Mouse (Mus musculus) gastrocnemius, adult 8-10 months (tissue): ENCODE results near the gene Il6ra. TPM values are rescaled to one million over a fixed set of nuclear protein-coding genes. Genes with fewer than 3 reads are reported as not detected.
A peak's percentile ranks its signal among the peaks of the same experiment; 100 is the strongest.

ENCODE experiments used
- DNase-seq, 2 experiments: peaks; one replicate each; pipeline ENCODE4 v3.0.0; 2022; ENCODE audit warnings: low spot score in 2 of 2
- total RNA-seq, 4 experiments: library from RNA; stranded (reverse); gene quantifications; 2 replicates each; pipeline ENCODE4 v1.2.4; 2022

Gene Il6ra
- total RNA-seq, 4 experiments from 2014 or later: 1.6 to 11.5 (median 2.8) TPM

DNA sequence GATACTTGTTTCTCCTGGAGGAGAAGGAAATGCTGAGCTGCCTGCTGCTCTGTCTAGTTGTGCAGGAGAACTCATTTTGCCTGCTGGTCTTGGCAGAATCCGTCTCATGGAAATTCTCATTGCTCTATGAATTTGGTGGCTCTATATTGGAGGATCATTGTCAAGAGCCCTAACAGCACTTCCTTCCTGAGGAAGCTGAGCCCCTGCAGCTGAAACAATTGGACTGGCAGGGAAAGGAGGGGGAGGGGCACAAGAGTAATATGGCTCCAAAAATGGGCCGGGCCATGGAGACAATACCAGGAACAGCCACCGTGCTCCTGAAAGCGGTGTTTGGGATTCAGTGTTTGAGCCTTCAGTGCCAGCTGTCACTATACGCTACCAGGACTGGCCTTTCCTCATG, 59.2 kb downstream of the Il6ra start:
- DNase-seq: no peak

GRCm38 (mm10) chr3:89848083-89848482, 64.9 kb downstream of the Il6ra start:
- no peak for DNase-seq

- no peak for DNase-seq
These were observed 65.4 kb downstream of the Il6ra start for GRCm38 (mm10) chr3:89847596-89847995.

- DNase-seq: no peak
These were observed 65.9 kb downstream of the Il6ra start for GRCm38 (mm10) chr3:89847126-89847525.

- DNase-seq: no peak
These were observed 67.2 kb downstream of the Il6ra start for GRCm38 (mm10) chr3:89845814-89846213.

DNA sequence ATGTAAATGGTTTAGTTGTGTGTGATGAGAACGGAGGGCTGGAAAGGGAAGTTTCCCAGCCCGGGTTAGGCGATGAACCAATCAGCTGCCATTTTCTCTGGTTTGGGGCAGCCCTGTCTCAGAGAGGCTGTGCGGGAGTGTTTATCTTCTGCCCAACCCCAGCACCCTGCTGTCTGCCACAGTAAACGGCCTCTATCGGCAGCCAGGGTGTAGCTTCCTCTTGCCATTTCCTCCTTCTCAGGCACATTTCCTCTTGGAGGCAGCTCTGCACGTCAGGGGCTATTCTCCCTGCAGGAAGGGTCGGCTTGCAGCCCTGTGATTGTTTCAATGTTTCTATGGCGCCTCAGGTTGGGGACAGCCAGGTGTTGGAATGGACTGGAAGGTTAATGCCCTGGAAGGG, 69.8 kb downstream of the Il6ra start:
- DNase-seq: peak in 1 of 2 experiments; percentile 15

DNA sequence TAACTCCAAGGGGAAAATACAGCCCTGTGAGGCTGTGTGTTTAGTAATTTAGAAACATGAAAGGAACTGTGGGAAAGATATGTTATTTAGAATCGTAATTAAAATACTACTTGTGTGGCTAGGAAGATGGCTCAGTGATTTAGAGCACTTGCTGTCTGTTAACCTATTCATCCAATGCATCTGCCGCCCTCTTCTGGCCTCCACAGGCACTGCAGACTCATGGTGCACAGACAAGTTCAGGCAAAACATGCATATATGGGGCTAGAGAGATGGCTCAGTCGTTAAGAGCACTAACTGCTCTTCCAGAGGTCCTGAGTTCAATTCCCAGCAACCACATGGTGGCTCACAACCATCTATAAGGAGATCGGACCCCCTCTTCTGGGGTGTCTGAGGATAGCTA, 70.7 kb downstream of the Il6ra start:
- no peak for DNase-seq

DNA sequence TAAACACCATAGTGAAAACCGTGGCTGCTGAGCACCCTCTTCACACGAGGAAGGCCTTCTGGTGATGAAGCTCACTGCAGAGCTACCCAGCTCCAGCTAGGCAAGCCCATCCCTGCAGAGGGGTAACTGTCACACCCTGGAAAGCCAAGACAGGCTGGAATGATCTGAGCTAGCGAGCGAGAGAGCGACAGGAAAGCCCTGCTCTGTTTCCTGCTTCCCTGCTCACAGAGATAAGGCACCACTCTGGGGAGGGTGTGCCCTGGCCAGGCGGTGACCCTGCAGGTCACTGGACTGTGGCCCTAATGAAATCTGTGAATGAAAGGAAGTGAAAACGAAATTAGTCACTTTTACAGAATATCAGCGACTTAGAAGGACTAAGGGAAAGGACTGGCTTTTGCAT, 77.6 kb downstream of the Il6ra start:
- no peak for DNase-seq

DNA sequence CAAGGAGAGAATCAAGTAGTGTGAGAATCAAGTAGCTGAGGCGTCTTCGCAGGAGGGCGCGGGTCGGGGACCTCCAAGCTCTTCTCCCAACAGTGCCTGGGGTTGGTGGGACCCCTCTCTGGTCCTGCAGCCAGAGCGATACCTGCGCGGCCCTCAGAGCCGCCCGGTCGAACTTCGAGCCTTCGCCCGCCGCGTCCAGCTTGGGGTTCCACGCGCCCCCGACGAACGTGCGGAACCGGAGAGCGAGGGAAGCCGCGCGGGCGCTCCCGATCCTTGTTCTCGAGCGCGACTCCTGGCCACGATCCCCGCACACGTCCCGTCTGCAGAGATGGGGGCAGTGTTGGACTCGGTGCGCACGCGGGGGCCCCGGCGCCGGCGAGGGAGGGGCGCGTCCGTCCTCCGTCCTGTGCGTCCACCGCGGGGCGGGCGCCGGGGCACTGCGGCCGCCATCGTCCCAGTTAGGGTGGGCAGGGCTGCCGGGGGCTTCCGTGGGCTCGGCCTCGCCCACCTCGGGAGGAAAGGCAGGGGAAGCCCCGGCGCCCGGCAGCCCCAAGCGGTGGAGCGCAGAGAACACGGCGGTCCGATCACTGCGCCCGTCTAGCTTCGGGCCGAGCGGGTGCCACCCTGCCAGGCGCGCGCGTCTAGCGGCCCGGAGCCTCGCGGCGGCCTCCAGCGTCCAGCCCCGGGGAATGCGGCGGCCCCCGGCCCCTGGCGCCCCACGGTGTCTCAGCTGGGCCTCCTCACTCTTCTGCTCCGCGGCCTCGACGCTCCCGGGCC, 82.0 kb downstream of the Il6ra start, which contains the start of gene She:
She (plus strand) TSS at position 556 of the 777 bp plus-strand sequence.
- no peak for DNase-seq

DNA sequence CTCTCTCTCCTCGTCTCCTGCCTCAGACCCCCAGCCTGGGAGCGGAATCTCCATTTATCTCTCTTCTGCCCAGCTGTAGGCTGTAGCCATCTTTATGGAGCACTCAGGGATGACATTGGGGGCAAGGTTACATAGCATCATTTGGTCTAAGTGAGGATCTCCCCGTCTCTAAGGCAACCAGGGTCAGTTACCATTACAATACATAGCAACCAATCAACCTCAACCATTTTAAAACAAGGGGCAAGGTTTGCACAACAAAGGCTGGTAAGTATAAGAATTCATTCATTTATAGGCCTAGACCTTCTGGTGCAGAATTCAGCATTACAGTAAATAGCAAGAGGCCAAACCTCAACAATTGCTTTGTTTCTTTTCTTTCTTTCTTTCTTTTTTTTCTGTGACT, 86.7 kb downstream of the Il6ra start:
- no peak for DNase-seq

GRCm38 (mm10) chr3:89823594-89823993, 89.4 kb downstream of the Il6ra start:
- no peak for DNase-seq

GRCm38 (mm10) chr3:89821548-89822480, 91.2 kb downstream of the Il6ra start:
- DNase-seq: no peak

DNA sequence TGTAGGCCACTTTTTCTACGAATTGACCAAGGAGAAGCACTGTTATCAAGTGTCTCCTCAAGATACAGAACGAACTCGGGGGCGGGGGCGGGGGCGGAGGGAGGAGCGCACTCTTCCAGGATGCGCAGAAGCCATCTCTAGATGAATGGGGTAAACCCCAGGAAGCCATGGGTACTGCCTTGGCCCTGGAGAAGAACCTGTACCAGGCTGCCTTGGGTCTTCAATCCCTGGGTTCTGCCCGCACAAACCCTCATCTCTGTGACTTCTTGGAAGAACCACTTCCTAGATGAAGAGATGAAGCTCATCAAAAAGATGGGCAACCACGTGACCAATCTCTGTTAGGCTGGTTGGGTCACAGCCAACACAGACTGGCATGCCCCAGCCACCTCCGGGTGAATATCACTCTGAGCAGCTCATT, 91.9 kb downstream of the Il6ra start:
- DNase-seq: no peak

- DNase-seq: no peak
These were observed 92.5 kb downstream of the Il6ra start for GRCm38 (mm10) chr3:89820311-89821095.

DNA sequence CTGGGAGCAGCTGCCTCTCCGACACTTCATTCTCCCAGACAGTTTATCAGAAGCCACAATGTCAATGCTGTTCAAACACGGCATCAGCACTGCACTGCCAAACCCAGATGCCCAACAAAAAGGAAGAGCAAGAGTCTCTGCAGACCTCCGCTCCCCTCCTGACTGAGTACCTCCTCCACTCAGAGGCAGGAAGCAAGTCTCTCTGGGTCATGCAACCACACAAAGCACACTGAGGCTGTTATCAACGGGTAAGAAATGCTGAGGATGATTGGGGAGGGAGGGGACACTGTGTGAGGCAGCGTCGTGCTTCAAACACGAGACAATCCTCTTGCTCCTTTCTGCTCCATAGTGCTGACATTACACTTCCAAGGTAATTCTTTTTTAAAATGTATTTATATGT, 93.1 kb downstream of the Il6ra start:
- DNase-seq: no peak

DNA sequence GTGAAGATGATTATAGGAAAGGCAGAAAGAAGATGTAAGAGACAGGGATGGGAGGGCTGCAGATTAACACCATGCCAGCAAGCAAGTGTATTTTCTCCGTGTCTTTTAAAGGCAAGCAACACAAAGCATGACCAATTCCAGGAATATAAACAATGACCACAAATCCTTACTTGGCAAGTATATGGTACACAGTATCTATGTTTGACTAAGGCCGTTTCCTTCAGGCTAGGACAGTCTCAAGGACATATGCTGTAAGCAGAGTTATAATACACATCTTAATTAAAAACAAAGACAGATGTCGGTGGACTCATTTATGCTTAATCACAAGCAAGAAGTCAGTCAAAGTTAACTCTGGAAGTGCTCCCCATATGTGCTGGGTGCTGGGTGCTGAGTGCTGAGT, 94.4 kb downstream of the Il6ra start:
- no peak for DNase-seq

DNA sequence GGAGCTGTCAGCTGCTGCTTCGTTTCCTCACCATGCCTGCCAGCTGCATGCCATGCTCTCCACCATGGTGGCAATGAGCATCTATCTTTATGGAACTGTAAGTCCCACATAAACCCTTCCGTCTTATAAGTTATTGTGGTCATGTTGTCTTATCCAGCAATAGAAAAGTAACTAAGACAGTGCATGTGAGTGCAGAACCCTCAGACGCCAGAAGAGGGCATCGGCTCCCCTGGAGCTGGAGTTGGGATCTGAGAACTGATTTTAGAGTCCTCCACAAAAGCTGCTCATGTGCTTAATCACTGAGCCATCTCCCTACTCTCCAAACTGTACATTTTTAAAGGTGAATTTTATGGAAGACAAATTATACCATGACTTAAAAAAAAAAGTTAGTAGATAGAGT, 95.9 kb downstream of the Il6ra start:
- DNase-seq: no peak
